Mouse (Mus musculus) spleen, embryonic (tissue): ENCODE measurements at regions not wholly inside any gene's neighbourhood (a gene's known extent, or its start where the extent isn't known, plus 50 kb on each side); places are given as distances from the start of the nearest gene placed in this dataset.
"Not testable (repeated sequence)": the region's sequence is repeated elsewhere in the genome, so short reads cannot be mapped to it uniquely, and the experiment has no call there.

Experiments
- CTCF ChIA-PET: fragments of 350-600 bp; sonication (Branson Sonifier 250); formaldehyde crosslinking; loops from one replicate; lab custom pipeline; 2022; lab: Charles Lee

DNA sequence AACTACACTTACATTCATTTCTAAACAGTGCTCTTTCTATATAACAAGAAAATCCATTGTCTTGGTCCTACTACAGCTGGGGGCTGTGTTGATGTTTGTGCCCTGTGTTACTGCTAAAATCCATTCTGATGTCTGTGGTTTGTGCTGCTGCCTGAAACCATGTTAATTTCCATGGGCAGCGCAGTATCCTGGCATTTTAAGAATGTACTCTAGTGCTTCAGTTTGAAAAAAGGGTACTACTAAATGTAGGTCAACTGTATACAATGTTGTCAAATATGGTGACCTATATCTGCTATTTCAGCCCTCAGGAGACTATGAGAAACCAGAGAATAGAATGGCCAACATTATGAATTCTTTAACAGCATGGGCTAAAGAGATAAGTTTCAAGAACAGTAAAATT is 1052.2 kb downstream of the Hace1 start:
- CTCF ChIA-PET: no interaction called here

DNA sequence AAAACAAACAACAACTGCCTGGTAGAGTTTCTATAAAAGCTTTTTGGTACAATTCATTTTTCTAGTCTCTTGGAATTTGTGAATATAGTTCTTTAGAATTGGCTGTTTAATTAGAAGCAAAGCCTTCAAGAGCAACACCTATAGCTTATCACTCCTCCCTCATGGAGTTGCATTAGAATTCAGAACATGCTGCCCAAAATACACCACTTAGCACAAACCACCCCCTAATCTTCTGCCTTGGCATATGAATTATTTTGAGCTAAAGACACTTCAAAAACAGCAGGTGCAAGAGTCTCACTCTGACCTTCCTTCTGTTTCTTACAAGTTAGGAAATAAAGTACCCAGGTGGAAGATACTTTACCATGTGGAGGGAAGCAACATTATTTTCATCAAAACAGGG is 1085.4 kb downstream of the Hace1 start:
- CTCF ChIA-PET: no interaction called here

DNA sequence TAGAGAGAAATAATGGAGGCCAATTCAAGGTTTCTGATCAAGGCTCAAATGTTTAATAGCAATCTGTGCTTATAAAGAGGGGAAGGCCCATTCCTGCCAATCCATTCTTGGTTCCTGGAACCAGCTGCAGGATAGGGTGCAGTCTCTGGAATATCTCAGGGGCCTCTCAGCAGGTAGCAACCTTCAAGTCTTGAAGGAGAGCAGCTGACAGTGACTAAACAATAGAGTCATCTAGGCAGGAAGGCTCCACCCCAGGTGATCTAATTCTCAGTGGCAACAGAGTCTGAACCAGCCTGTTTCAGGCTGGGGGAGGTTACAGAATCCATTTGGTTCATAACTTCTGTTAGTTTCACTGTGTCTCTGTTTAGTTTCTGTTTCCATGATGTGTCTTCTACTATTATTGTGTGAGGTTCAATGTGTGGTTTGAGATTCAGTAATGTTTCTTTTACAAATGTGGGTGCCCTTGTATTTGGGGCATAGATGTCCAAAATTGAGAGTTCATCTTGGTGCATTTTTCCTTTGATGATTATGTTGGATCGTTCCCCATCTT is 1112.3 kb downstream of the Hace1 start:
- CTCF ChIA-PET: not testable (repeated sequence)

DNA sequence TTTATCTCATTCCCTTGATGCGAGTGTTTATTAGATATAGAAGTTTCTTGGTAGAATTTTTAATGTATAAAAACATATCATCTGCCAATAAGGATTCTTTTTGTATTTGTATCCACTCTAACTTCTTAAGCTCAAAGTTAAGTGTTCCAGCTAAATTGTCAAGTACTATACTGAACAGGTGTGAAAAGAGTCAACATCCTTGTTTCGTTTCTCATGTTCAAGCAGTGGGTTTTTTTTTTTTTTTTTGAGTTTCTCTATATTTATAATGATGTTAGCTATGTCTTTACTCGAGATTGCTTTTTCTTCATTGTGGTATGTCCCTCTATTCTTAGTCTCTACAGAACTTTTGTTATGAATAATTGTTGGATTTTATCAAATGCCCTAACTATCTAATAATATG is 1115.0 kb downstream of the Hace1 start:
- CTCF ChIA-PET: no interaction called here

DNA sequence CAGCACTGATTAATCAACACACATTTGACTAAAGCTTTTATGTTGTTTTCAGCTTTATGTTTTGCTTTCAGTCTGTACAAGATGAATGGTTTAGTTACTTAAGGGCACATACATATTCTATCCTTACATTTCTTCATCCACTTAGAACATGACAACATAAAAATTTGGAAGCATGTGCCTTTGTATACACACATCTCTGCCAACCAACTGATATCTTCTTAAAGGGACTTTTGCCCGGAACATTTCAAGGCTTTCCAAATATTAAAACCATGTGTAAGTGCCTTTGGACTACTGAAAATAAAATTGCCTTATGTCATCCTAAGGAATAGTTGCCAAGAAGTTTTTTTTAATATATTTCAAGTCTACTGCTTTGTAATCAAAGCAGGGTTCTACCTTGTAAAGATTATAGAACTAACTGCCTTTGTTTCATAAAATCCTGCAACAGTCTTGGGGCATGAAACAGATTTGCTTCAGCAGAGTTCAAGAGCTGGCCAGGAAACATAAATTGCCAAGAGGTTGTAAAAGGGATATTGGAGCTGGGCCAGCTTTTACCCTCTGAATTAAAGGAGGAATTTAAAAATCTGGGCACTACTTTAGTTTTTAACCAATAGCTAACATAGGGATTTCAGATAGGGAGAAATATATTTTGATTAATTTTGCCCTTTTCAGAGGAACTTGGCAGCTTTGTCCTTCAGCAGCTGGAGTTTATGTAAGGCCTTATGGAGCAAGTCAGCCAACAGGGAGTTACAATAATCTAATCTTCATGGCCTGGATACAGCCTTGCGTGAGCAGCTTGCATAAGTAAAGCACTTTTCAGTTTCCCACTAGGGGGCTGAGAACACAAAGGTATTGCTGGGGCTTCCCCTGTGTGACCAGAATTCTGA is 1120.0 kb downstream of the Hace1 start:
- CTCF ChIA-PET: no interaction called here

DNA sequence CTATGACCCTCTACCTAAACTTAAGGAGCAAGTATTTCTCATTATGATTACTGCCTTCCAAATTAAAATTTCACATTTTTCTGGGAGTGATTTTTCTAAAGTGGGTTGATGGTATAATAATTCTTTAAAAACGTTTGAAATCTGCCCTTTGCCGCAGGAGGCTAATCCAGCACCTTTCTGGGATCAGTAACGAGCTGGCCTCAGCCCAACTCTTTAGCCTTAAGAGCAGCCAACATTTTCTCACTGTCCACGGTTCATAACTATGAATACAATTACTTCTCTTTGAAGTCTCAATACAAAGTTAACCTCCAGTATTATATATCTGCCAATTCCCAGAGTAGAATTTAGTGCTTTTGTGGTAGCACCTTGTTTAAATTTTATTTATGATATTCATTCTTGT is 1123.6 kb downstream of the Hace1 start:
- CTCF ChIA-PET: no interaction called here

DNA sequence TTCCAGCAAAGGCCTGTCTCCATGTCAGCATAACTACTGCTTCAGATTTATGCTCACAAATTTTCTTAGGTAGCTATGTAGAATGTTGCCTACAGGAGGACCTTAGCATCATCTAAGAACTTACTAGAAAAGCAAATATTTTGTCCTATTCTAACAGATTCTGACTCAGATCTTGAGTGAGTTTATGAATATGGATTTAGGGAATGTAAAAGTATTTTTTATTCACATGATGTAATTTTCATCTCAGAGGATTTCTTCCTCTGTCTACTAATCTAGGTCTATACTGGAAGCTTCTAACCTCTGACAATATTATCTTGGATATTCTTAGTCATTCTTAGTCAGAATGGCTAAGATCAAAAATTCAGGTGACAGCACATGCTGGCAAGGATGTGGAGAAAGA is 1130.4 kb downstream of the Hace1 start:
- CTCF ChIA-PET: not testable (repeated sequence)

DNA sequence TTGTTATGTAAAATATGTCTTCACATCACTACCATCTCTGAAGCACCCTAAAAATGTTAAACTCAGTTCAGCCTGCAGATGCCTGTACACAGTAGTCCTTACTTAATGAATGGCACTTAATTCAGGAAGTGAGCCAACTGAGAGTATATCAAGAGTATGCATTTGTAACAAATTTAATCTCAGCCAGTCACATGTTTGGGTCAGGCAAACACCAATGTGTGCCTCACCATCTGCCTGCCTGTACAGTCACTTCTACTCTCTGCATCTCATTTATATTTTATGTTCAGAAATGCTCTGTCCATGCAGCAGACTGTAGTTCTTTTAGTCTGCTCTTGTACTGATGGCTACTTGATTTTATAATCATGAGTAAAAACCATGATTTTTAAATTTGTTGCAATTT is 1135.1 kb downstream of the Hace1 start:
- CTCF ChIA-PET: no interaction called here

DNA sequence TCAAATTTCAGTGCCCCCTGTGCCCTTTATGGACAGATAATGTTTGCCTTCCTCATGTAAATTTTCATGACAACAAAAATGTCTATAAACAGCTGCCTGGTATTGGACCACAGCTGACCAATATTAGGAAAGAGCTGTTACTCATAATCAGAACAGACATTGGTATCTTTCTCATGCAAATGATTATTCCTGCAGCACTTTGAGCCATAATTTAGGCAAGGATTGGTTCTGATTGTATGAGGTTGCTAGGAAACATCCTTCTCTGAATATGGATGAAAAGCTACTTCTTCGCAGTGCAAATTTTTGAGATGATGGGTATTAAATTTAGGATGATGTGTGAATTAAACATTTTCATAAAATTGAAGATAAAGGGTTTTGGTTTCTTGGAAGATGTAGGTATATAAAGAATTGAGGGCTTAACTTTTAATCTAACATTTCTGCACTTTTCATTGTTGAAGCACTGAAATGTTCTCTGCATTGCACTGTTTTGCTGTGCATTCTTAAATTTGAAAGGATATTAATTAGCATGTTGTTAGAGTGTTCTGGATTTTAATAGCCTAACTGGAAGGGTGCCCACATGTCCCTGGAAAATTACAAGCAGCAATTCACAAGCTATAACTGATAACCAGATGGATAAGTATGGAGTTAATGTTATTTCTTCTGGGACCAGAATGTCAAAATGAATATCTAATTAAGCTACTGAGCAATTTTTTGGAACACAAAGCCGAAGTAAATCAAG is 1140.9 kb downstream of the Hace1 start:
- CTCF ChIA-PET: no interaction called here

DNA sequence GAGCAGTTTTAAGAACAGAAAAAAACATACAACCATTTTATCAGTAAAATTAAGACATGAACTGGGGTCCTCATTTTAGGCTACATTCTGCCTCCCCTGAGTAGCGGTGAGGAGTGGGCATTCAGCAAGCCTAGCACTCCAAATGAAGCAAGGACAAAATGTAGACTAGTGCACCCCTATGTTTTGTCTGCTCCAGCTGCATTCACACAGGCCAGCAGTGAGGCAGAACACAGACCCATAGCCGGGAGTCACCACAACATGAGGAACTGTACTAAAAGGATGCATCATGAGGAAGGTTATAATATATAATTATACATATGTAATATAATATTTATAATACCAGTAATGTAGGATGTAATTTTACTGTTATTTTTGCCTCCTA is 1141.5 kb downstream of the Hace1 start:
- CTCF ChIA-PET: no interaction called here

DNA sequence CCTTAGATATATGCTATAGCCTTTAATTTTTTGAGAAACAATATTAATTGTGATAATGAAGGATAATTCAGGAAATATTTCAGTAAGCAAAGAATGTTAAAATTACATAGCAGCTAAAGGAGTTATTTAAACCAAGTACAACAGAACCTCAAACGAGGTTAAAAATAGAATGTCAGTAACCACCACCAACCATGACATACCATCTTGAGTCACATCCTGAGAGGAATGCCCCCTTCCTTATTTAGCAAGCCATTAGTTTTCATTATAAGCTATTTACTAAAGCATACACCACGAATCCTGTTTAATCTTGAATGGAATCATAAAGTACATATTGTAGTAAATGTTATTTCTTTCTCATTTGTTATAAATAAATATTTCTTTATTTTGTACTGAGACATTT is 1146.0 kb downstream of the Hace1 start:
- CTCF ChIA-PET: no interaction called here

DNA sequence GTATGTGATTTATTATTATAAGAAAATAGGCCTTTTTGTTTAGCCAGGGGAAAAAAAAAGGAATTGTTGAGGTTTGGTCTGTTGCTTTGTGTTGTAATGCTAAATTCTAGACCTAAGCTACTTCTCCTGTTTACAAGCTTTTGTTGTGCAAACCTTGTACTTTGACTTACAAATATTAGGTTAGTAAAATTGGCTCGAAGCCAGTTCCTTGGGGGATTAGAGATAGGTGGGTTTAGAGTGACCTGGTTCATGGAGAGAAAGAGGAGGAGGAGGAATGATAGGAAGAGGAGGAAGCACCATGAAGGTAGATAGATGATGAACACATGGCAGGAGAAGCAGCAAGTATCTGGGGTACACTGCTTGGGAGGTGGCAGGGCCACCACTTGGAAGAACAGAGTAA is 1153.0 kb downstream of the Hace1 start:
- CTCF ChIA-PET: no interaction called here

DNA sequence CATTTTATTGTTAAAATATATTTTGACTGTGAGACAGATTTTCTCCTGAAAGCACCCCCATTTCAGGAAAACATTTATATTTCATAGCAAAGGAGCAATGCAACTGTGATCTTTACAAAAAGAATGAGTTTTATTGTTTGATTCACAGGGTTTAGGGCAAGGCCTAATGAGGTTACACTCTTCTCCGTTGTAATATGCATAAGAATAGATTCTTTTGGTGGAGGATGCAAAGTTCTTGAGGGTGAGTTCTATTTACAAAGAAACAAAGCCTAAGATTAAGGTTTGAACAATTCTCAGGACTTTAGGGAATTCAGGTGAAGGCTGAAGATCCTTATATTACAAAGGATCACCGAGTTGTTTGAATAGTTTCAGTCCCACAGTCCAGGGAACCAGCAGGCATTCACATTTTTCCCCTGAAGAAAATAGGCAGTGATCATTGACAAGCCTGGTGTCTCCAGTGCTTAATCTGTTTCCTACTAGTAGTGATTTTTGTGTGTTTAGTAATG is 1156.2 kb downstream of the Hace1 start:
- CTCF ChIA-PET: no interaction called here

DNA sequence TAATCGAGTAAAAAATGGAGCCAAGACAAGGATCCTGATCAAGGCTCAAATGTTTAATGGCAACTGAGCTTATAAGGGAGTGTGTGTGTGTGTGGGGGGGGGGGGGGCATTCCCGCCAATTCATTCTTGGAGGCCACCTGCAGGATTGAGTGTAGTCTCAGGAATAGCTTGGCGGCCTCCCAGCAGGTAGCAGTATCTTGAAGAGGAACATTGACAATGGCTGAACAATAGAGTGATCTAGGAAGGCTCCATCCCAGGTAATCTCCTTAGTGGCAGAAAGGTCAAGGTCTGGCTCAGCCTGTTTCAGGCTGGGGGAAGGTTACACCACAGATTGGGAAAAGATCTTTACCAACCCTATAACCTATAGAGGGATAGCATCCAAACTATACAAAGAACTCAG is 1163.5 kb downstream of the Hace1 start:
- CTCF ChIA-PET: no interaction called here

DNA sequence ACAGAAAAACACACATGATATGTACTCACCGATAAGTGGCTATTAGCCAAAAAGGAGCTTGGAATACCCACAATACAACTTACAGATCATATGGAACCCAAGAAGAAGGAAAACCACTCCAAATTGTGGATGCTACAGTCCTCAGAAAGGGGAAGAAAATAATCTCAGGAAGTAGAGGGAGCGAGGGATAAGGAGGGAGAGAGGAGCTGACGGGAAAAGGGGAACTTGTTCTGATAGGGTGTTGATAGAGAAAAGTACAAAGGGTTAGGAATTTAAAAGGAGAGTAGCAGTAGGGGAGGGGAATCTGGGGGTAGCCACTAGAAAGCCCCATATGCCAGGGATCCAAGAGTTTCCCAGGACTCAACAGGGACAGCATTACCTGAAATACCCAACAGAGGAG is 1164.5 kb downstream of the Hace1 start:
- CTCF ChIA-PET: no interaction called here

DNA sequence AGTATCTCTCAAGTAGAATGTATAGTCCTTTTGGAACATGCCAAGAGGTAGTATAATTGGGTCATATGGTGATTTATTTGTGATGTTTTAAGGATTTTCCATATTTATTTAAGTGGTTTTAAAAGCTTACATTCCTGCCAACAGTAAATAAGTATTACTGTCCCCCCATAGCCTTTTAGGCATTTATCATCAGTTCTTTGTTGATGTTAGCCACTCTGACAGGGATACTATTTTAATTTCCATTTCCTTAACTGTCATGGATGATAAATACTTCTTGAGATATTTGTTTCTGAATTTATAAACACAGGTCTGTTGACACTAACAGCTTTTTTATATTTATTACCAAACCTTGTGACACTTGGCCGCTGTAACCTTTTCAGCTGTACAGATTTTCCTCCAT is 1183.3 kb downstream of the Hace1 start:
- CTCF ChIA-PET: no interaction called here

DNA sequence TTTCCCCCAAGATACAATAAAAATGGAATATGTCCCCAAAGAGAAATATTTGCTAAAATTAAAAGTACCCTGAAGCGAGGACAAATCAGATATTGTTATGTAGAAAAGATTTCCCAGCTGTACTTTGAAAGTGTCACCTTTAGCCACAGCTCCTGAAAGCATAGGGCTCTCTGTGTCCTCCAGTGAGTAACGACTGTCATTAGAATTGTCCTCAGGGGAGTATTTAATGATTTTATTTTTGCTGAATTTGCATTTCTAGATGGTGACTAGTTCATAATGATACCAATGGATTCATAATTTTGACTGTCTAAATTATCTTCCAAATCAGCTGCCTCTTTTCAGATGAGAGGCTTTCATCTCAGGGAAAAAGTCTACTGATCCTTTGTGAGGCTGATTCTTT is 1201.1 kb downstream of the Hace1 start:
- CTCF ChIA-PET: no interaction called here

DNA sequence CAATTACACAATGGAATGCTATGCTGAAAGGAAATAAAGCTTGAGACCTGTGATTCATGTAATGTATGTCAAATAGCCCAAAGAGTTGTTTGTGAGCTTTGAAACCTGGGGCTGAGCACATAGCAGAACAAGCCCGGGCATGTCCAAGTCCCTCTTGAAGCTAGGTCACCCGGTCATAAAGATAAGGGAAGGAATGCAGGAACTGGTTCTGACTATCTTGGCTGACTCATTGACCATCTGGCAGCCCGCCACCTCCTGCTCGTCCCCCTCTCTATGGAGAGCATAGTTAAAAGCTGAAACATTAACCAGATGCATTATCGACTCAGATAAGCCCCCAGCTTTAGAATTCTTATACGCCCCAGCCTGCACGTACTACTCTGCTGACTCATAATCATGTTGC is 1208.1 kb downstream of the Hace1 start:
- CTCF ChIA-PET: not testable (repeated sequence)

DNA sequence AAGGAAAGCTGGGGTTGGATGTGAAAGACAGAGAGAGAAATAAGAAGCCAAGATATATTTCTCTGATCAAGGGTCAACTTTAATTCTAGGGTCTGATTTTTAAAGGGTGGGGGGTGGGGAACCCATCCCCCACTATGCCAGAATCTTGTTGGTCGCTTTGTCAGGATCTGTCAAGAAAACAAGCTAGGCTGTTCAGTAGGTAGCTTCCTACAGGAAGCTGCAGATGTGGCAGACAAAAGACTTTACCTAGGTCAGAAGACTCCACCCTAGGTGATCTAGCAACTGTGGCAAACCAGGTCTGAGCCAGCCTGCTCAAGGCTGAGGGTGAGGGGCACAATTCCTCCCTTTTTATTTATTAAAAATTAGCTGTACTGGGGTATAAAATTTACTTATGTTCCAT is 1236.6 kb downstream of the Hace1 start:
- CTCF ChIA-PET: no interaction called here

DNA sequence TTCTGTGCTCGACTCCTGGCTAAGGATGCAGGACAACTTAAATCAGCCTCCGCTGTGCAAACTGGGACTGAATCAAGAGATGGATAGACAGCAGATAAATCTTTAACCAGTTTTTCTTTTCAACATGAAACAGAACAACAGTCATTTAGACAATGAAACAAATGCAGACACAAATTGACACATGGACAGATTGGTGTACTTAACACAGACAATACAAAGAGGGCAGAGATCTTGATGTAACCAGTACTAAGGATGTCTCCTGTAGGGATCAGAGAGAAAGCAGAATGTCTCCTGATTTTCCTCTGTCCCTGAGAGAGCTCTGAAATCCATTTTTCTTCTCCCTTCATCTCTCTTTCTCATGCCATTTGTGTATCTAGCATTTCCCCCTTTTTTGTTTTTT is 1241.5 kb downstream of the Hace1 start:
- CTCF ChIA-PET: interaction anchor here (0.6 kb wide), 1 partner anchor 615 kb away, joined by 3 read pairs; no protein-coding TSS in a partner anchor

DNA sequence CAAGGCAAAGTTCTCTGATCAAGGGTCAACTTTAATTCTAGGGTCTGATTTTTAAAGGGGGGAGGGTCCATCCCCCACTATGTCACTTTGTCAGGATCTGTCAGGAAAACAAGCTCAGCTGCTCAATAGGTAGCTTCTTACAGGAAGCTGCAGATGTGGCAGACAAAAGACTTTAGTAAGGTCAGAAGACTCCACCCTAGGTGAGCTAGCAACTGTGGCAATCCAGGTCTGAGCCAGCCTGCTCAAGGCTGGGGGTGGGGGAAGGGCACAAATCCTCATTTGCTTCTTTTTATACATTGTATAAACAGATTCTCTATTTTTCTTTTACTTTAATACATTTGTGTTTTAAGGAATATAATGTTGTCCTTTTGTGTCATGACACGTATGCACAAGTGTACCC is 1242.3 kb downstream of the Hace1 start:
- CTCF ChIA-PET: no interaction called here

DNA sequence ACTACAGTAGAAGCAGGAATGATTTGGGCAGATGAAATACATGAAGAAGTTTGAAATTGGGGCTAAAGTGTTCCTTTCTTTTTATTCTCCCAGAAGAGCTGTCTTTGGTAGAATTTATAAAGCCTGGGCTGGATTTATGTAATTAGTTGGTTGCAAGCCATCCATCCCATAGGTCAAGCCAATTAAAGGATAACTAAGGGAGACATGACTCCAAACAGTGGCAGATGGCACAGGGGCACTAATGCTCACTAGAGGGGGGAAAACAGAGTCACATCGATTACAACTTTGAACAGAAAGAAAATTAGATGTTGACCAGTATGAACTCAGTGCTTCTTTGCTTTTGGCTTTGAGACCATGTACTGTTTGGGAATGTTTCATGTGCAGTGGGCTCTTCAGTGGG is 1246.2 kb downstream of the Hace1 start:
- CTCF ChIA-PET: no interaction called here

DNA sequence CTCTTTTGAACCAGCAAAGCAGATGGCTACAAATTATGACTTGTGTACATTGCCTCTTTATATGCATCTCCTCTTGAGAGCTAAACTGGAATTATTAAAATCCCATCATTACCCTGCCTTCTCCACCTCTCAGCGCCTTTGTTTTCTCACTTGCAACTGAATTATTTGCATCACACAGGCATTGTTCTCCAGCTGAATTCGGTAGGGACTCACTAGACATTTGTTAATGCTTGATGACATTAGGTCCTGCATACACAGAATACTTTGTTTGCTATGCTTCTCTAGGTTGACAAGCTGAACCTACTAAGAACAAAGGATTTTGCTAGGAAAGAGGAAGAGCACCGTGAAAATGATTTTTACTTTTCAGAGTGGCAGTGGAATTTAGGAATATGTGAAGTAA is 1248.4 kb downstream of the Hace1 start:
- CTCF ChIA-PET: no interaction called here
